In the genomic region with DNA sequence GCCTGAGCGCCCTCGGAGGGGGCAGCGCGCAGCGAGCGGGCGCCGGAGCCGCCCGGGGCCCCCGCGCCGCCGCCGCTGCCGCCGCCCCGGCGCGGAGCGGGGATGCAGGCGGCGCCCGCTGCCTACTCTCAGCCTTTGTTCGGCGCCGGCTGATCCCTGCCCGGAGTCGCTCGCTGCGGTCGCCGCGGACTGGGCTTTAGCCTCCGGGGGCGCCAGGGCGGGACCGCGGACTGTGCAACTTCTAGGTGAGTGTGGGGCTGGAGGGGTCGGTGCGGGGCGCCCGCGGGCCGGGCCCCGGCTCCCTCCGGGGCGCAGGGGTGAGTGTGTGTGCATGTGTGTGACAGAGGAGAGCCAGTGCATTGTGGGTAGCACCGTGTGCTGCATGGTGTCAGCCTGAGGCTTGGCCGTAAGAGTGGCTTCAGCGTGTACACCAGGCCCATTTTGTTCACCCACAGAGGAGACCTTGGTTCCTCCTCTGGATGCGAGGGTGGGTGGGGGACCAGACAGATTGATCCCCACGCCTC, we compare ENCODE assay signal across 8 mouse cellular contexts.
DNase-seq lines count a peak whose midpoint lies in the region; ATAC-seq and TF ChIP-seq lines count a peak whose summit lies in the region.

No protein-coding gene starts in this region.

- no peaks in the 10 kb centered on the region for H3K27me3 ChIP-seq in heart, embryonic 10.5 days (ENCODE audit: insufficient read depth, poor library complexity, severe bottlenecking)
- no peaks in the 10 kb centered on the region for H3K27me3 ChIP-seq in kidney, postnatal 0 days (ENCODE audit: insufficient read depth, low read length)
- no peaks in the 10 kb centered on the region for H3K27me3 ChIP-seq in lung, postnatal 0 days (replicated peaks; ENCODE audit: insufficient read depth, low read length)

- WGBS in heart, embryonic 10.5 days: 1% methylated on average over 53 of the region's 53 CpGs
- under 1% methylated on average over 51 of the region's 53 CpGs for WGBS in kidney, postnatal 0 days
- WGBS in lung, postnatal 0 days: 4% methylated on average over 20 of the region's 53 CpGs

- H3K9me3 ChIP-seq in heart, embryonic 10.5 days: no peaks in the 10 kb centered on the region
- no peaks in the 10 kb centered on the region for H3K9me3 ChIP-seq in kidney, postnatal 0 days (replicated peaks; ENCODE audit: low read length)
- no peaks in the 10 kb centered on the region for H3K9me3 ChIP-seq in lung, postnatal 0 days (ENCODE audit: low read length)

- H3K4me3 ChIP-seq in left cerebral cortex, adult 2 months: peak overlapping the region; percentile 74
- H3K4me3 ChIP-seq in heart, embryonic 10.5 days: peak overlapping the region; percentile 92
- H3K4me3 ChIP-seq in kidney, postnatal 0 days (replicated peaks; ENCODE audit: low read depth, low read length): peak overlapping the region; percentile 68
- H3K4me3 ChIP-seq in lung, postnatal 0 days (ENCODE audit: low read depth, low read length): peak overlapping the region; percentile 62

- peak overlapping the region; percentile 86 for H3K9ac ChIP-seq in kidney, postnatal 0 days (ENCODE audit: low read depth, low read length)
- H3K9ac ChIP-seq in lung, postnatal 0 days (replicated peaks; ENCODE audit: low read depth): peak overlapping the region; percentile 52

- peaks cover 94% of the 10 kb centered on the region for H3K4me1 ChIP-seq in heart, embryonic 10.5 days
- H3K4me1 ChIP-seq in kidney, postnatal 0 days (replicated peaks; ENCODE audit: insufficient read depth, low read length): peaks cover 48% of the 10 kb centered on the region
- H3K4me1 ChIP-seq in lung, postnatal 0 days (ENCODE audit: insufficient read depth, low read depth, low read length): peaks cover 20% of the 10 kb centered on the region

- no peak for TF ChIP-seq CTCF in left cerebral cortex, adult 2 months (IDR thresholded peaks at IDR 0.05)
- TF ChIP-seq CTCF in kidney, postnatal 0 days (IDR thresholded peaks at IDR 0.05; ENCODE audit: low read depth): no peak
- no peak for TF ChIP-seq CTCF in lung, postnatal 0 days (IDR thresholded peaks at IDR 0.05)

- ATAC-seq in kidney, postnatal 0 days (replicated peaks; ENCODE audit: low FRiP score, low read depth): peak; percentile 63
- peak; percentile 47 for ATAC-seq in lung, postnatal 0 days

- peak overlapping the region; percentile 94 for H3K27ac ChIP-seq in left cerebral cortex, adult 2 months
- H3K27ac ChIP-seq in heart, embryonic 10.5 days: peak overlapping the region; percentile 99
- peak overlapping the region; percentile 72 for H3K27ac ChIP-seq in kidney, postnatal 0 days
- H3K27ac ChIP-seq in lung, postnatal 0 days (ENCODE audit: low read length): peak overlapping the region; percentile 34

- intact Hi-C loops in left cerebral cortex, adult 2 months (cut with DNase I): loop anchor here (2.0 kb wide), 2 partner anchors 21 to 47 kb away; no protein-coding TSS in a partner anchor

- H3K4me2 ChIP-seq in kidney, postnatal 0 days (ENCODE audit: low read length): peak overlapping the region; percentile 99
- peak overlapping the region; percentile 100 for H3K4me2 ChIP-seq in lung, postnatal 0 days (replicated peaks; ENCODE audit: low read depth, low read length)

- 0 out of 2 replicates have a peak, but pooled peaks cover 14% of the 10 kb centered on the region for H3K36me3 ChIP-seq in heart, embryonic 10.5 days
- H3K36me3 ChIP-seq in kidney, postnatal 0 days (ENCODE audit: insufficient read depth, low read length): no peaks in the 10 kb centered on the region
- no peaks in the 10 kb centered on the region for H3K36me3 ChIP-seq in lung, postnatal 0 days (ENCODE audit: insufficient read depth, low read length)

- peak; percentile 58 to 67 for DNase-seq in left cerebral cortex, adult 2 months (ENCODE audit: extremely low spot score in 1 of 2, low spot score in 2 of 2)
- no peak for DNase-seq in left cerebral cortex, adult 11 months (ENCODE audit: low spot score)
- DNase-seq in cerebellum, adult 9-11 months: peak; percentile 65
- DNase-seq in heart, embryonic 10.5 days (ENCODE audit: low spot score): no peak
- DNase-seq in kidney, postnatal 0 days (ENCODE audit: low spot score): peak; percentile 67
- DNase-seq in lung, postnatal 0 days (ENCODE audit: low spot score): peak; percentile 53
- DNase-seq in retina, embryonic 14.5 days (ENCODE audit: low spot score): peak; percentile 71
- no peak for DNase-seq in ovary, postnatal 14 days (ENCODE audit: low spot score)

- TF ChIP-seq EP300 in lung, postnatal 0 days (IDR thresholded peaks at IDR 0.05): no peak

Comparison
In these comparisons a context has a peak if more than half of its experiments do, and no peak if none do; other contexts are left out.
1. DNase-seq: peak in left cerebral cortex, adult 2 months (2 of 2), cerebellum, adult 9-11 months (single experiment), kidney, postnatal 0 days (single experiment), lung, postnatal 0 days (single experiment) and retina, embryonic 14.5 days (single experiment); none in left cerebral cortex, adult 11 months (single experiment), heart, embryonic 10.5 days (single experiment) and ovary, postnatal 14 days (single experiment).
2. H3K27ac ChIP-seq: peak in every context shown above with its lines; median percentile 99 in heart, embryonic 10.5 days; 94 in left cerebral cortex, adult 2 months; 72 in kidney, postnatal 0 days; 34 in lung, postnatal 0 days.
3. Peak in every context shown above with its lines, with median percentiles within 50 percentile points of each other: H3K4me3 ChIP-seq.